Mouse (Mus musculus): ENCODE data around the gene Tmem210.

GRCm38 (mm10) chr2:25252331-25252730 is 35.6 kb upstream of the Tmem210 start:
- TF ChIP-seq POLR2A (IDR thresholded peaks at IDR 0.05; ENCODE audit: borderline replicate concordance, insufficient read depth, low read length) (no peak), CTCF (IDR thresholded peaks at IDR 0.05; ENCODE audit: borderline replicate concordance, insufficient read depth, low read depth, low read length) (peak; percentile 45; the same call in 1 of the 2 replicates)
